Mouse (Mus musculus) ES-Bruce4 (cell line): ENCODE data around the gene Med22.

Experiments used
- CTCF ChIP-seq: IDR thresholded peaks from one replicate; pipeline ENCODE4 v1.8.1; 2011; ENCODE audit warnings: low read depth, low read length
- POLR2A ChIP-seq: IDR thresholded peaks from one replicate; pipeline ENCODE4 v1.8.1; 2011; ENCODE audit warnings: low read length; ENCODE audit not compliant: insufficient read depth

- TF ChIP-seq CTCF (no peak), POLR2A (no peak)
Measured at GRCm38 (mm10) chr2:26932473-26933303, 22.2 kb upstream of the Med22 start.
